Mouse (Mus musculus): ENCODE data around the gene St6galnac5. TPM values are rescaled to one million over a fixed set of nuclear protein-coding genes. Genes with fewer than 3 reads are reported as not detected.

Gene St6galnac5
- total and polyA plus RNA-seq, 2 experiments from 2014 or later, result 12.4 to 12.9 TPM

DNA sequence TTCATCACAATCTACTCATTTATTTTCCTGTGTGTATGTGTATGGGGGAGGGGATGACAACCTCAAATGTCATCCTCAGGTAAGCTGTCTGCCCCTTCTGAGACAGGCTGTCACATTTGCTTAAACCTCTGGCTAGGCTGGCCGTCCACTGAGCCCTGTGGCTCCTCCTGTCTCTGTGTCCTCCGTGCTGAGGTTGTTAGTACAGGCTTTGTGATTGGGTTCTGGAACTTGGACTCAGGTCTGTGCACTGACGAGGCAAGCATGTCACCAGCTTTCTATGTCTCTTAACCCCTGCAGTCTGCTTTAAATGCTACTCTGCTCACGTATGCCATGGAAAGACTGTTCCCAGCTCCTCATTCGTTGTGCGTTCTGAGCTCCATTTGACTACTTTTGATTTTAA is 205.7 kb downstream of the St6galnac5 start:
- Histone ChIP-seq H3K27ac (no peak overlapping the region), H3K27me3 (ENCODE audit: insufficient read depth, low read length) (no peaks in the 10 kb centered on the region), H3K4me2 (ENCODE audit: low read depth, low read length) (no peak overlapping the region), H3K9me3 (ENCODE audit: low read length) (no peaks in the 10 kb centered on the region), H3K9ac (replicated peaks; ENCODE audit: low read length) (no peak overlapping the region), H3K36me3 (ENCODE audit: insufficient read depth, low read length) (no peaks in the 10 kb centered on the region), H3K4me3 (ENCODE audit: low read length) (no peak overlapping the region), H3K4me1 (ENCODE audit: insufficient read depth, low read length) (no peaks in the 10 kb centered on the region)
- TF ChIP-seq CTCF (IDR thresholded peaks at IDR 0.05; ENCODE audit: low read depth), result no peak
- DNase-seq (ENCODE audit: low spot score) (no peak), ATAC-seq (no peak)
- WGBS, result 82% methylated on average over 6 of the region's 6 CpGs

DNA sequence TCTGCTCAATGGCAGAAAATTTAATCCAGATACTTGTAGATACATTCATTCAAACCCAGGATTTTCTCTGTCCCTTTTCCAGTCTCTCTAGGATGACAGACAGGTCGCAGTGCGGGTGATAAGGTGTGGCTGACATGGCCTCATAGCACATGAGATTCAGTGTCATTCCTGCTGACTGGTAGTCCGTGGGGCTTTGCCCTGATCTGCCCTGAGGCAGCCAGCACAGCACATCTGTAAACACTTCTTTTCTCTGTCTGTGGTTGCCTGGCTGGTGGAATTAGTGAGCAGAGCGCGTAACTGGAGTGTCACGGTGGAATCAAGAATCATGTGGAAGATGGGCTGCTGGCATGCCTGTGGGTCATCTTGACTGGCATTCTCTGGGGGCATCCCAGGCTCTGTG is 212.0 kb downstream of the St6galnac5 start:
- DNase-seq (ENCODE audit: low spot score) (no peak), ATAC-seq (no peak)
- Histone ChIP-seq H3K27ac (no peak overlapping the region), H3K27me3 (ENCODE audit: insufficient read depth, low read length) (no peaks in the 10 kb centered on the region), H3K36me3 (ENCODE audit: insufficient read depth, low read length) (peaks cover 10% of the 10 kb centered on the region), H3K4me1 (ENCODE audit: insufficient read depth, low read length) (no peaks in the 10 kb centered on the region), H3K4me2 (ENCODE audit: low read depth, low read length) (no peak overlapping the region), H3K4me3 (ENCODE audit: low read length) (no peak overlapping the region), H3K9ac (replicated peaks; ENCODE audit: low read length) (no peak overlapping the region), H3K9me3 (ENCODE audit: low read length) (no peaks in the 10 kb centered on the region)
- no peak for TF ChIP-seq CTCF (IDR thresholded peaks at IDR 0.05; ENCODE audit: low read depth)
- WGBS, result 75% methylated on average over 6 of the region's 6 CpGs

DNA sequence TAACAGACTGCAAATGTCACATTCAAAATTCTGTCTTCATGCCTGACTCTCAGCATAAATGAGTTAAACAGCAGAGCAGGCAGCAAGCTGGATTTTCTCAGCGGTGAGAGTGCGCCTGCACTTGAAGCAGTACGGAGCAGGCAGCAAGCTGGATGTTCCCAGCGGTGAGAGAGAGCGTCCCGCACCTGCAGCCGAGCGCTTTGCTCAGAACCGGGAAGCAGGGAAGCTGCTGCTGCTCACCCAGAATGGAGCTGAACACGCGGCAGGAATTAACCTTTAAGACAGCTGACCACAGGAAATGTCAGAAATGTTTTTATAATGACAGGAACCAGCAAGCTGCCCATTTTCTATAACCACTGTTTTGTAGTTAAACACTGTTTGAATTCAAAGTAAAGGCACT is 214.6 kb downstream of the St6galnac5 start:
- H3K9me3 ChIP-seq (ENCODE audit: low read length), result no peaks in the 10 kb centered on the region
- H3K4me1 ChIP-seq (ENCODE audit: insufficient read depth, low read length), result no peaks in the 10 kb centered on the region
- H3K4me2 ChIP-seq (ENCODE audit: low read depth, low read length), result no peak overlapping the region
- H3K27ac ChIP-seq, result no peak overlapping the region
- no peaks in the 10 kb centered on the region for H3K27me3 ChIP-seq (ENCODE audit: insufficient read depth, low read length)
- no peak for ATAC-seq
- no peak for DNase-seq (ENCODE audit: low spot score)
- WGBS, result 57% methylated on average over 11 of the region's 11 CpGs
- no peak overlapping the region for H3K4me3 ChIP-seq (ENCODE audit: low read length)
- TF ChIP-seq CTCF (IDR thresholded peaks at IDR 0.05; ENCODE audit: low read depth), result no peak
- H3K36me3 ChIP-seq (ENCODE audit: insufficient read depth, low read length), result peaks cover 10% of the 10 kb centered on the region
- H3K9ac ChIP-seq (replicated peaks; ENCODE audit: low read length), result no peak overlapping the region

Data from hindbrain, postnatal 0 days (tissue).